Comparison of ENCODE assay signal across 8 mouse cellular contexts in the genomic region with DNA sequence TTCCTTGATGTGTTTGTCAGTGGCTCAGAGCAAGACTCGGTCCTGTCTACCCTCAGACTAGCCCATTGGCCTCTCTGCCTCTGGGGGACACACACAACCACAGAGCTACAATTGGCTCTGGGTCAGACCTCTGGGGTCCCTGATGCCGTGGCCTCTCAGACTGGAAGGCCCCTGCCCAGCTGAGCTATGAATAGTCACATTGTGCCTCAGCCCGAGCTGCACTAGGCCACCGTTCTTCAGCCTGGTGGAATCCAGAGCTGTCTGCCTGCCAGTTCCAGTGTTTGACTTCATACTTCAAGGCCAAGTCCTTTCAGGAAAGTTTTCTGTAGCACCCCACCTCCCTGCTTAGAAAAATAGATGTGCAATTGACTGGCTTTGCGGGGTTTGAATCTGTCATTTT.
DNase-seq lines count a peak whose midpoint lies in the region; ATAC-seq and TF ChIP-seq lines count a peak whose summit lies in the region.

No protein-coding gene starts in this region.

- no peak overlapping the region for H3K4me2 ChIP-seq in kidney, embryonic 15.5 days
- H3K4me2 ChIP-seq in limb, embryonic 15.5 days = no peak overlapping the region

- H3K4me1 ChIP-seq in kidney, embryonic 15.5 days = peaks cover 41% of the 10 kb centered on the region
- peaks cover 47% of the 10 kb centered on the region for H3K4me1 ChIP-seq in heart, embryonic 10.5 days
- H3K4me1 ChIP-seq in limb, embryonic 15.5 days = peaks cover 44% of the 10 kb centered on the region

- no peak for DNase-seq in kidney, adult 18-20 months
- DNase-seq in brain, embryonic 14.5 days (ENCODE audit: low read depth) = peak; percentile 43
- no peak for DNase-seq in heart, embryonic 10.5 days (ENCODE audit: low spot score)
- no peak for DNase-seq in adrenal gland, postnatal 36 days
- no peak for DNase-seq in gastrocnemius, postnatal 36 days
- no peak for DNase-seq in cerebellum, adult 9-10 months

- intact Hi-C loops in gastrocnemius, postnatal 36 days (cut with DNase I) = no loop called here

- no peaks in the 10 kb centered on the region for H3K27me3 ChIP-seq in kidney, embryonic 15.5 days
- H3K27me3 ChIP-seq in heart, embryonic 10.5 days (ENCODE audit: insufficient read depth, poor library complexity, severe bottlenecking) = no peaks in the 10 kb centered on the region
- no peaks in the 10 kb centered on the region for H3K27me3 ChIP-seq in limb, embryonic 15.5 days

- TF ChIP-seq POLR2A in brain, embryonic 14.5 days (IDR thresholded peaks at IDR 0.05; ENCODE audit: borderline replicate concordance, extremely low read depth, insufficient read depth, insufficient read length, poor library complexity, severe bottlenecking) = no peak

- no peak for TF ChIP-seq CTCF in brain, embryonic 14.5 days (IDR thresholded peaks at IDR 0.05; ENCODE audit: borderline replicate concordance, extremely low read depth, insufficient read depth, insufficient read length)

- H3K9ac ChIP-seq in kidney, embryonic 15.5 days = no peak overlapping the region
- no peak overlapping the region for H3K9ac ChIP-seq in limb, embryonic 15.5 days

- no peaks in the 10 kb centered on the region for H3K36me3 ChIP-seq in kidney, embryonic 15.5 days
- no peaks in the 10 kb centered on the region for H3K36me3 ChIP-seq in heart, embryonic 10.5 days
- H3K36me3 ChIP-seq in limb, embryonic 15.5 days = no peaks in the 10 kb centered on the region

- H3K27ac ChIP-seq in kidney, embryonic 15.5 days = peak overlapping the region; percentile 70
- peak overlapping the region; percentile 80 for H3K27ac ChIP-seq in heart, embryonic 10.5 days
- peak overlapping the region; percentile 81 for H3K27ac ChIP-seq in limb, embryonic 15.5 days

- ATAC-seq in kidney, embryonic 15.5 days (replicated peaks; ENCODE audit: low FRiP score) = no peak
- peak; percentile 65 for ATAC-seq in limb, embryonic 15.5 days (ENCODE audit: insufficient number of reproducible peaks, low FRiP score, low TSS enrichment, low read depth)

- no peaks in the 10 kb centered on the region for H3K9me3 ChIP-seq in kidney, embryonic 15.5 days (replicated peaks)
- no peaks in the 10 kb centered on the region for H3K9me3 ChIP-seq in heart, embryonic 10.5 days
- H3K9me3 ChIP-seq in limb, embryonic 15.5 days = no peaks in the 10 kb centered on the region

- 64% methylated on average over 5 of the region's 5 CpGs for WGBS in kidney, embryonic 15.5 days
- WGBS in heart, embryonic 10.5 days = 39% methylated on average over 5 of the region's 5 CpGs
- WGBS in limb, embryonic 15.5 days = 49% methylated on average over 5 of the region's 5 CpGs

- H3K4me3 ChIP-seq in kidney, embryonic 15.5 days (replicated peaks) = no peak overlapping the region
- H3K4me3 ChIP-seq in heart, embryonic 10.5 days = no peak overlapping the region
- H3K4me3 ChIP-seq in limb, embryonic 15.5 days = no peak overlapping the region
